Comparison of ENCODE assay signal across 8 mouse cellular contexts in the genomic region with DNA sequence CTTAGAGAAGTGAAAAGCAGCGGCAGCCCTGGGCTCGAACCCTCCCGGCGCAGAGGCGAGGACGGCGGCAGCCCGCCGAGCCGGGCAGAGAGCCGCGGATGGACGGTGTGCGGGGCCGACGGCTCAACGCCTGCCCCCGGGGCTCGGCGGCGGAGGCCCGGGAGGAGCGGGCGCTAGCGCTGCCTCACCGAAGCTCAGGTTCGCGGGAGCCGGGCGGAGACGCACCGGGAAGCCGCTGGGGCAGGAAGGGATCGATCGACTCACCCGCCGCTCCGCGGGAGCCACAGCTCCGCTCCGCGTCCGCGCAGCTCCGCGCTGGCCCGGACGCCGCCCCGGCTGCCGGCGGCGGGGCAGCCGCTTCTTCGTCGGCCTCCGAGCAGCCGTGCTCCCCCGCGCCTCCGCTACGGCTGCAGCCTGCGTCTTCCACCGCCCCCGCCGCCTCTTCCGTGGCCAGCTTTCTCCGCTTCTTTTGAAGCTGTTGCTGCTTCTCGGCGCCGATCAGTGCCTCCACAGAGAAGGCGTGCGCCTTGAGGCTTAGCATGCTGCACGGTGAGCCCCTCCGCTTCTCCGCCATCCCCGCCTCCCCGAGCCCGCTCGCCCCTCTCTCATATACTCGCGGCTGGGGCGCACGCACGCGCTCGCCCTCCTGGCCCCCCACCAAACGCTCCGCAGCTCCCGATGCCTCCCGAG. TPM values are rescaled to one million over a fixed set of nuclear protein-coding genes. Genes with fewer than 3 reads are reported as not detected.
A peak's percentile ranks its signal among the peaks of the same experiment; 100 is the strongest.
DNase-seq lines count a peak whose midpoint lies in the region; ATAC-seq and TF ChIP-seq lines count a peak whose summit lies in the region.

No protein-coding gene starts in this region.

- peak overlapping the region; percentile 86 for H3K27ac ChIP-seq in heart, embryonic 11.5 days (ENCODE audit: low read depth, low read length)
- no peak overlapping the region for H3K27ac ChIP-seq in liver, embryonic 12.5 days
- H3K27ac ChIP-seq in small intestine, adult 2 months (ENCODE audit: insufficient read depth, low read depth, low read length): no peak overlapping the region

- TF ChIP-seq CTCF in E14TG2a.4 (conservative IDR thresholded peaks at IDR 0.05; ENCODE audit: low read length): no peak
- TF ChIP-seq CTCF in small intestine, adult 2 months (IDR thresholded peaks at IDR 0.05; ENCODE audit: extremely low read depth, insufficient read length, insufficient replicate concordance, low read depth, low read length): no peak

- H3K36me3 ChIP-seq in heart, embryonic 11.5 days (ENCODE audit: control insufficient read depth, insufficient read depth, low read length): no peaks in the 10 kb centered on the region
- no peaks in the 10 kb centered on the region for H3K36me3 ChIP-seq in E14TG2a.4 (ENCODE audit: insufficient read depth, low read length)
- H3K36me3 ChIP-seq in liver, embryonic 12.5 days: no peaks in the 10 kb centered on the region
- H3K36me3 ChIP-seq in small intestine, adult 2 months (ENCODE audit: control insufficient read depth, insufficient read depth, low read length): no peaks in the 10 kb centered on the region

- H3K9me3 ChIP-seq in heart, embryonic 11.5 days (replicated peaks; ENCODE audit: control insufficient read depth, low read length): no peaks in the 10 kb centered on the region
- H3K9me3 ChIP-seq in E14TG2a.4 (ENCODE audit: low read length): no peaks in the 10 kb centered on the region
- H3K9me3 ChIP-seq in liver, embryonic 12.5 days (replicated peaks): no peaks in the 10 kb centered on the region

- intact Hi-C loops in heart, postnatal 10 days (cut with DNase I): loop anchor here (5.0 kb wide), 3 partner anchors 313 to 492 kb away; no protein-coding TSS in a partner anchor

- under 1% methylated on average over 90 of the region's 91 CpGs for WGBS in heart, embryonic 11.5 days (ENCODE audit: insufficient replicate concordance)
- WGBS in liver, embryonic 12.5 days (ENCODE audit: insufficient replicate concordance): under 1% methylated on average over 85 of the region's 91 CpGs
- 2% methylated on average over 74 of the region's 91 CpGs for WGBS in small intestine, adult 2 months

- H3K27me3 ChIP-seq in heart, embryonic 11.5 days (ENCODE audit: control insufficient read depth, insufficient read depth, low read length): peaks cover 43% of the 10 kb centered on the region
- peaks cover 69% of the 10 kb centered on the region for H3K27me3 ChIP-seq in E14TG2a.4 (ENCODE audit: insufficient read depth, low read length)
- peaks cover 75% of the 10 kb centered on the region for H3K27me3 ChIP-seq in liver, embryonic 12.5 days (replicated peaks)
- H3K27me3 ChIP-seq in small intestine, adult 2 months (ENCODE audit: control insufficient read depth, insufficient read depth, low read length): peaks cover 57% of the 10 kb centered on the region

- peaks cover 2% of the 10 kb centered on the region; the same call in 1 of the 2 replicates for H3K4me1 ChIP-seq in heart, embryonic 11.5 days (ENCODE audit: control insufficient read depth, insufficient read depth, low read length)
- peaks cover 38% of the 10 kb centered on the region for H3K4me1 ChIP-seq in E14TG2a.4 (replicated peaks; ENCODE audit: low read depth, low read length)
- peaks cover 9% of the 10 kb centered on the region; the same call in 1 of the 2 replicates for H3K4me1 ChIP-seq in liver, embryonic 12.5 days
- peaks cover 4% of the 10 kb centered on the region; the same call in 1 of the 2 replicates for H3K4me1 ChIP-seq in small intestine, adult 2 months (ENCODE audit: control insufficient read depth, insufficient read depth, insufficient read length, low read length)

- ATAC-seq in heart, embryonic 11.5 days (replicated peaks; ENCODE audit: insufficient number of reproducible peaks, low FRiP score, low TSS enrichment): peak; percentile 20; the same call in 1 of the 2 replicates
- ATAC-seq in liver, embryonic 12.5 days: no peak

- peak overlapping the region; percentile 77 for H3K9ac ChIP-seq in heart, embryonic 11.5 days (ENCODE audit: low read depth, low read length)
- H3K9ac ChIP-seq in liver, embryonic 12.5 days: no peak overlapping the region

- H3K4me2 ChIP-seq in heart, embryonic 11.5 days: peak overlapping the region; percentile 77
- peak overlapping the region; percentile 62 for H3K4me2 ChIP-seq in liver, embryonic 12.5 days

- no peak for TF ChIP-seq POLR2A in small intestine, adult 2 months (IDR thresholded peaks at IDR 0.05; ENCODE audit: low read depth, low read length)

- no peak for DNase-seq in heart, adult 9 months (ENCODE audit: low spot score in 2 of 2)
- peak; percentile 66 for DNase-seq in embryo, embryonic 10.5 days (ENCODE audit: low spot score)
- peak; percentile 53 to 63 for DNase-seq in heart, postnatal 10 days
- DNase-seq in thymus, adult 18-20 months: no peak

- peak overlapping the region; percentile 73 for H3K4me3 ChIP-seq in heart, embryonic 11.5 days (ENCODE audit: low read depth, low read length)
- peak overlapping the region; percentile 79 for H3K4me3 ChIP-seq in E14TG2a.4 (replicated peaks; ENCODE audit: low read length)
- H3K4me3 ChIP-seq in liver, embryonic 12.5 days: peak overlapping the region; percentile 39
- H3K4me3 ChIP-seq in small intestine, adult 2 months (ENCODE audit: low read depth, low read length): peak overlapping the region; percentile 23

RNA-seq across cellular contexts. Expression of a gene that starts 0.6 kb away (rescaled TPM):
- polyA plus RNA-seq in heart, embryonic 11.5 days (2014; fragmentation: Nextera tagmentation; extraction: Ambion mirVana): 15.9 and 16.7 TPM in 2 replicates
- total RNA-seq in heart, postnatal 10 days (2021): 1 to 10 TPM; 7.8 to 9.4 TPM
- 0.30 and 0.38 TPM in 2 replicates for polyA plus RNA-seq in liver, embryonic 12.5 days (2016; fragmentation: Nextera tagmentation; extraction: Ambion mirVana)
- not detected in 2 replicates for polyA plus RNA-seq in small intestine, adult 2 months (2012; rRNA removed)

Comparison
In these comparisons a context has a peak if more than half of its experiments do, and no peak if none do; other contexts are left out.
1. DNase-seq: peak in embryo, embryonic 10.5 days (single experiment) and heart, postnatal 10 days (2 of 2); none in heart, adult 9 months (0 of 2) and thymus, adult 18-20 months (0 of 2).
2. H3K4me3 ChIP-seq: peak in every context shown above with its lines; median percentile 79 in E14TG2a.4; 73 in heart, embryonic 11.5 days; 39 in liver, embryonic 12.5 days; 23 in small intestine, adult 2 months.
3. RNA of a gene that starts 0.6 kb away (polyA plus RNA-seq): 15.9 to 16.7 TPM in heart, embryonic 11.5 days; 0.30 to 0.38 TPM in liver, embryonic 12.5 days and not detected in small intestine, adult 2 months; every median in the first group is over 10 times any median in the second.